Mouse (Mus musculus): ENCODE results near the gene Rap1gap2. TPM values are rescaled to one million over a fixed set of nuclear protein-coding genes. Genes with fewer than 3 reads are reported as not detected.

Rap1gap2 gene
- polyA plus RNA-seq, 1 experiment from 2014 or later = 7.9 TPM

DNA sequence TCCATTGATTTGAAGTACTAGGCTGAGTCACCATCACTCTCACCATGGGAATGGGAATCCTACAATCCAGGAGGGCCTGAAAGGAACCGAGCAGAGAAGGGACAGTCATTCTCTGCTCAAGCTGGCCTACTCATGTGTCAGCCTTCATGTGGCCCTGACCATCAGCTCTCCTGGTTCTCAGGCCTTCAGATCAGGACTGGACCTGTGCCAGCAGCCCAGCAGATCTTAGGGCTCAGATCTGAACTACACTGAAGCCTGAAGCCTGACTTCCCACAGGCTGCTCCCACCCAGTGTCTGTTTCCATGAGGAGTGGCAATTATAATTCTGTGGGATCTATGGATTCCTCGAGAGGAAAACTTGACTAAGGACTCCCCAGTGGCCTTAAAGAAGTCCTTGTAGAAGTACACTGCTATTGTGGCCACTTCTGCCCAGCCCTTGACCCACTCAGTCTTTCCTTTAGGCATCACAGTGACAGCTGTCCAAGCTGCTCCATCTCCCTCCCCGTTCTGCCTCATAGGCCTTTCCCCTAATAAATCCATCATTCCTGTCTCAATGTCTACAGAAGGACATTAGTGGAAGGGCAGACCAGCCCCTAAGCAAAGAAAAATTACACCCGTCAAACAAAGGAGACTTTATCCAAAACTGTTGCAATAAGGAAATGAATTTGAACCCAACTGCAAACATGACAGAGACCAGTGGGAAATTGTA, 231.4 kb downstream of the Rap1gap2 start:
- ATAC-seq = peak; percentile 51
- no peaks in the 10 kb centered on the region; the same call in 1 of the 2 replicates for H3K36me3 ChIP-seq (ENCODE audit: control insufficient read depth, insufficient read depth)
- no peak overlapping the region for H3K4me3 ChIP-seq (ENCODE audit: low read depth, low read length)
- H3K9me3 ChIP-seq (ENCODE audit: control insufficient read depth) = no peaks in the 10 kb centered on the region
- H3K27ac ChIP-seq (ENCODE audit: low read depth, low read length) = no peak overlapping the region
- WGBS = 30% methylated on average over 4 of the region's 4 CpGs
- no peaks in the 10 kb centered on the region for H3K27me3 ChIP-seq (replicated peaks; ENCODE audit: control insufficient read depth, insufficient read depth, low read length)
- no peak for TF ChIP-seq CTCF (IDR thresholded peaks at IDR 0.05; ENCODE audit: low read depth)
- no peak overlapping the region for H3K9ac ChIP-seq (ENCODE audit: low read depth, low read length)
- no peak overlapping the region for H3K4me2 ChIP-seq (replicated peaks; ENCODE audit: low read depth)
- no peaks in the 10 kb centered on the region for H3K4me1 ChIP-seq (replicated peaks; ENCODE audit: control insufficient read depth, insufficient read depth, low read length)

DNA sequence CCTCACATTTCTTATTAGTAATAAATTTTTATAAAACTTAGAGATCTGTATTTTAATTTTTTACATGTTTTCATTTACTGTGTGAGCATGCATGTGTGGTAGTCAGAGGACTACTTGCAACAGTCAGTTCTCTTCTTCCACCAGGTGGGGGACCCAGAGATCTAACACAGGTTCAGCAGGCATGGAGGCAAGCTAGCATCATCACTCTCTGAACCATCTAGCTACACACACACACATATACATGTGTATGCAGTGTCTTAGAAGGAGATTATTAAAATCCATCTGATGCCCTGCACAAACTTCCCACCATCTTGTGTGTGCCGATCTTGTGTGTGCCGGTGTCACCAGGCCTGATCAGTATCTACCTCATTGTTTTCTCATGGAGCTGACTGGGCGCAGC, 233.9 kb downstream of the Rap1gap2 start:
- 81% methylated on average over 3 of the region's 3 CpGs for WGBS

DNA sequence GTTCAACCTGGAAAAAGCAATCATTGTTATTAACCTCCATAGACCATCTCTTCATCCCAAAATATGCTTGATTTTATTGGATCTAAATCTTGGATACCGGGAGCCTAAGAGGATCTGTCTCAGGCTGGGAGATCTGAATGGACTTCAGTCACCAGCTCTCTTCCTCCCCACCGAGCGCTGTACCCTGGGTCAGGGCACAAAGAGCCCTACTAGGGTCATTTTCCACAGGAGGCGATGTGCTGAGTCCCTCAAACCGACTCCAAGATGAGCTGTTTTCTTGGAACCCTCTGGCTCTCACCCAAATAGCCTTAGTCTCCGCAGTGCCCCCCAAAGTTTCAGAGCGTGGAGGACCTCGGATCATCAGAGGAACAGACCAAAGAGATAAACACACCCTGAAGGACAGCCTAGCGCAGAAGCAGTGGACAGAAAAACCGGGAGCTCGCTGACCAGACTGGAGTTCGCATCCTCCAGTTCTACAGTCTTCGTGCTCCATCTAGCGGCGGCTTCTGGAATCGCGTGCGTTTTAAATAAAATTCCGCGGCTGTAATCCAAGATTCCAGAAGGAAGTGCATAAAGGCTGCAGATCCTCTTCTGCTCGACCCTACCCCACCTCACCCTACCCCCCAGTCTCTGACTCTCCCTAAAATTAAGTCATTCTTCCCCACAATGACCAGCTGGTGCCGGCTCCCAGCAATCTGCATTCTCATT, 239.2 kb downstream of the Rap1gap2 start:
- peak; percentile 88 for TF ChIP-seq CTCF (IDR thresholded peaks at IDR 0.05; ENCODE audit: low read depth)
- Histone ChIP-seq H3K9ac (ENCODE audit: low read depth, low read length) (no peak overlapping the region), H3K27ac (ENCODE audit: low read depth, low read length) (no peak overlapping the region), H3K36me3 (ENCODE audit: control insufficient read depth, insufficient read depth) (no peaks in the 10 kb centered on the region), H3K4me3 (ENCODE audit: low read depth, low read length) (no peak overlapping the region), H3K9me3 (ENCODE audit: control insufficient read depth) (no peaks in the 10 kb centered on the region), H3K4me2 (replicated peaks; ENCODE audit: low read depth) (no peak overlapping the region), H3K4me1 (replicated peaks; ENCODE audit: control insufficient read depth, insufficient read depth, low read length) (no peaks in the 10 kb centered on the region), H3K27me3 (replicated peaks; ENCODE audit: control insufficient read depth, insufficient read depth, low read length) (peaks cover 6% of the 10 kb centered on the region; the same call in 1 of the 2 replicates)
- WGBS = 11% methylated on average over 22 of the region's 22 CpGs
- ATAC-seq = no peak

More for the DNA sequence above, 233.9 kb downstream of the Rap1gap2 start:
- Histone ChIP-seq H3K4me1 (replicated peaks; ENCODE audit: control insufficient read depth, insufficient read depth, low read length) (no peaks in the 10 kb centered on the region), H3K4me2 (replicated peaks; ENCODE audit: low read depth) (no peak overlapping the region), H3K27me3 (replicated peaks; ENCODE audit: control insufficient read depth, insufficient read depth, low read length) (no peaks in the 10 kb centered on the region), H3K27ac (ENCODE audit: low read depth, low read length) (no peak overlapping the region), H3K4me3 (ENCODE audit: low read depth, low read length) (no peak overlapping the region), H3K9ac (ENCODE audit: low read depth, low read length) (no peak overlapping the region), H3K9me3 (ENCODE audit: control insufficient read depth) (no peaks in the 10 kb centered on the region), H3K36me3 (ENCODE audit: control insufficient read depth, insufficient read depth) (no peaks in the 10 kb centered on the region)
- TF ChIP-seq CTCF (IDR thresholded peaks at IDR 0.05; ENCODE audit: low read depth) = peak; percentile 91
- ATAC-seq = 0 out of 2 replicates have a peak, but pooled peaks have one; percentile 26

DNA sequence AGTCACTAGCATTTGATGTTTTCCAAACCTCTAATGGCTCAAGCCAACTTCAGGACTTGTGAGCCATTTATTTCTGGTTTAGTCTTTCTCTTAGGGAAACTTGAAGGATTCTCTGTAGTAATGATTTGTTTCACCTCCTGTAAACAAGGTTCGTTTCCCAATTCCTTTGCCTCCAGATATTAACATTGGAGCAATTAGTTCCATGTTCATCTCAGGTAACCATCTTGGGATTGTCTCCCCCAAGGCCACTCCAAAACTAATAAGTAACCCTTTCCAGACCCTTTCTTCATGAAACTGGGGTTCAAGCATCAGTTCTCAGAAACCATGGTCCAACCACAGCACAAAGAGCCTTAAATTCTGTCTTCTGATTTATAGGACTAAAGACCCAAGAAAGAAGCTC, 248.9 kb downstream of the Rap1gap2 start, which contains the start of gene Olfr412:
TSS of gene Olfr412 (plus strand) at position 301 of the 400 bp plus-strand sequence.
- WGBS = 68% methylated on average over 1 of the region's 1 CpGs

DNA sequence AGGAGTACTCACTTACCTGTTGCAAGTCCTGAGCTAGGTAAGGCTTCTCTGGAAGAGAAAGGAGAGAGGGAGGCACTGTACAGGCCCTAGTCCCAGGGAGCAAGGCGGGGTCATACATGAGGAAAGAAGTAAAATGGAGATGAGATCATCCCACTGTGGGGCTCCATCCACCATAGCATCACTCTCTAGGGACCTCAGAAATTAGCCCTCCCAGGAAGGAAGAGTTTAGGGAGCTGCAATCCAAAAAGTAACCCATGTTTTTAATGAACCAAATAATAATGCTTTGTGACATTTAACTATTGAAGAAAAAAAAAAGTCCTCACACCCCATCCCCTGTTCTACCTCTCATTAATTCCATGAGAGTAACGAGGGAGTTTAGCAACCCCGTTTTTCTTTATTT, 258.2 kb downstream of the Rap1gap2 start, which contains the start of gene Olfr411:
TSS of gene Olfr411 (minus strand) at position 101 of the 400 bp plus-strand sequence.
- TF ChIP-seq CTCF (IDR thresholded peaks at IDR 0.05; ENCODE audit: low read depth) = no peak
- Histone ChIP-seq H3K27me3 (replicated peaks; ENCODE audit: control insufficient read depth, insufficient read depth, low read length) (no peaks in the 10 kb centered on the region), H3K4me3 (ENCODE audit: low read depth, low read length) (no peak within 1 kb of the TSS), H3K36me3 (ENCODE audit: control insufficient read depth, insufficient read depth) (no peaks in the 10 kb centered on the region), H3K4me2 (replicated peaks; ENCODE audit: low read depth) (no peak within 1 kb of the TSS), H3K27ac (ENCODE audit: low read depth, low read length) (no peak within 1 kb of the TSS), H3K9ac (ENCODE audit: low read depth, low read length) (no peak within 1 kb of the TSS), H3K9me3 (ENCODE audit: control insufficient read depth) (no peaks in the 10 kb centered on the region), H3K4me1 (replicated peaks; ENCODE audit: control insufficient read depth, insufficient read depth, low read length) (no peaks in the 10 kb centered on the region)
- no peak for ATAC-seq
- 79% methylated on average over 3 of the region's 3 CpGs for WGBS

More for the DNA sequence above, 248.9 kb downstream of the Rap1gap2 start, which contains the start of gene Olfr412:
- Histone ChIP-seq H3K27ac (ENCODE audit: low read depth, low read length) (no peak within 1 kb of the TSS), H3K4me2 (replicated peaks; ENCODE audit: low read depth) (no peak within 1 kb of the TSS), H3K4me1 (replicated peaks; ENCODE audit: control insufficient read depth, insufficient read depth, low read length) (no peaks in the 10 kb centered on the region), H3K4me3 (ENCODE audit: low read depth, low read length) (no peak within 1 kb of the TSS), H3K36me3 (ENCODE audit: control insufficient read depth, insufficient read depth) (no peaks in the 10 kb centered on the region), H3K9me3 (ENCODE audit: control insufficient read depth) (no peaks in the 10 kb centered on the region), H3K9ac (ENCODE audit: low read depth, low read length) (no peak within 1 kb of the TSS), H3K27me3 (replicated peaks; ENCODE audit: control insufficient read depth, insufficient read depth, low read length) (no peaks in the 10 kb centered on the region)
- ATAC-seq = no peak
- TF ChIP-seq CTCF (IDR thresholded peaks at IDR 0.05; ENCODE audit: low read depth) = no peak

DNA sequence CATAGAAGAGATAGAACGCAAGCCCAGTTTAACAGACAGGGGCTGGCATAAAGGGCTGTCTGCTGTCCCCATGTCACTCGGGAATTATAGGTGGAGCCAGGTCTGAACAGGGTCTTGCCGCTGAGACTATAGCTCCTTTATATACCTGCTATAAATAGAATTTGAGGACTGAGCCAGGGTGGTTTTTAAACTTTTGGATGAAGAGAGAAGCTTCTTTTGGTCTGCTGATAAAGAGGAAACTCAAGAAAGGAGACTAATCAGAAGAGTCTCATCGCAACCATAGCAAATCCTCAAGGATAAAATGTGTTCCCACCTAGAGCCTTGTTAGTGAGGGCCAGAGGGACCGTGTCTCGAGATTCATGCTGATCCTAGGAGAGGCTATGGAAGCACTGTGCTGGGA, 272.8 kb downstream of the Rap1gap2 start, which contains the start of gene Olfr410:
TSS of gene Olfr410 (minus strand) at position 101 of the 400 bp plus-strand sequence.
- H3K9ac ChIP-seq (ENCODE audit: low read depth, low read length) = no peak within 1 kb of the TSS

More for the DNA sequence above, 272.8 kb downstream of the Rap1gap2 start, which contains the start of gene Olfr410:
- Histone ChIP-seq H3K27me3 (replicated peaks; ENCODE audit: control insufficient read depth, insufficient read depth, low read length) (no peaks in the 10 kb centered on the region), H3K9me3 (ENCODE audit: control insufficient read depth) (no peaks in the 10 kb centered on the region), H3K4me2 (replicated peaks; ENCODE audit: low read depth) (no peak within 1 kb of the TSS), H3K4me3 (ENCODE audit: low read depth, low read length) (no peak within 1 kb of the TSS), H3K27ac (ENCODE audit: low read depth, low read length) (no peak within 1 kb of the TSS), H3K4me1 (replicated peaks; ENCODE audit: control insufficient read depth, insufficient read depth, low read length) (no peaks in the 10 kb centered on the region), H3K36me3 (ENCODE audit: control insufficient read depth, insufficient read depth) (no peaks in the 10 kb centered on the region)
- 81% methylated on average over 6 of the region's 6 CpGs for WGBS
- no peak for TF ChIP-seq CTCF (IDR thresholded peaks at IDR 0.05; ENCODE audit: low read depth)
- ATAC-seq = no peak

Other genes with a start within 250 kb of the Rap1gap2 start
- not detected in 2 replicates for gene Olfr412, start 248.8 kb downstream of the Rap1gap2 start, polyA plus RNA-seq (2015; fragmentation: Nextera tagmentation; extraction: Ambion mirVana)
- 0.25 and 0.35 TPM in 2 replicates for gene Ccdc92b, start 8.7 kb upstream of the Rap1gap2 start, polyA plus RNA-seq (2015; fragmentation: Nextera tagmentation; extraction: Ambion mirVana)
- gene Cluh, start 38.6 kb upstream of the Rap1gap2 start, polyA plus RNA-seq (2015; fragmentation: Nextera tagmentation; extraction: Ambion mirVana) = 21.4 and 23.1 TPM in 2 replicates
- gene Pafah1b1, start 113.8 kb upstream of the Rap1gap2 start, polyA plus RNA-seq (2015; fragmentation: Nextera tagmentation; extraction: Ambion mirVana) = 62.1 and 68.6 TPM in 2 replicates
- gene Mettl16, start 159.9 kb upstream of the Rap1gap2 start, polyA plus RNA-seq (2015; fragmentation: Nextera tagmentation; extraction: Ambion mirVana) = 9.6 and 11.1 TPM in 2 replicates
- gene Mnt, start 220.0 kb upstream of the Rap1gap2 start, polyA plus RNA-seq (2015; fragmentation: Nextera tagmentation; extraction: Ambion mirVana) = 5.3 and 5.8 TPM in 2 replicates

All from intestine, postnatal 0 days (tissue).